Mouse (Mus musculus): ENCODE data around the gene Enox1.

Enox1 gene

GRCm38 (mm10) chr14:77638148-77638547 lies 481.6 kb downstream of the Enox1 start:
- DNase-seq = no peak

GRCm38 (mm10) chr14:77638616-77639015 lies 482.1 kb downstream of the Enox1 start:
- no peak for DNase-seq

- no peak for DNase-seq
Measured at GRCm38 (mm10) chr14:77639586-77639985, 483.0 kb downstream of the Enox1 start.

GRCm38 (mm10) chr14:77642314-77642713 lies 485.8 kb downstream of the Enox1 start:
- DNase-seq = no peak

- DNase-seq = no peak
Measured at GRCm38 (mm10) chr14:77646196-77646595, 489.6 kb downstream of the Enox1 start.

- no peak for DNase-seq
Measured at GRCm38 (mm10) chr14:77647017-77647416, 490.5 kb downstream of the Enox1 start.

GRCm38 (mm10) chr14:77648305-77648704 lies 491.7 kb downstream of the Enox1 start:
- DNase-seq = no peak

- DNase-seq = no peak
Measured at GRCm38 (mm10) chr14:77658739-77659138, 502.2 kb downstream of the Enox1 start.

GRCm38 (mm10) chr14:77662273-77662672 lies 505.7 kb downstream of the Enox1 start:
- no peak for DNase-seq

- DNase-seq = no peak
Measured at GRCm38 (mm10) chr14:77662994-77663393, 506.4 kb downstream of the Enox1 start.

GRCm38 (mm10) chr14:77668096-77668495 lies 511.5 kb downstream of the Enox1 start:
- no peak for DNase-seq

GRCm38 (mm10) chr14:77669494-77669893 lies 512.9 kb downstream of the Enox1 start:
- DNase-seq = no peak

- no peak for DNase-seq
Measured at GRCm38 (mm10) chr14:77670945-77671344, 514.4 kb downstream of the Enox1 start.

- no peak for DNase-seq
Measured at GRCm38 (mm10) chr14:77671961-77672360, 515.4 kb downstream of the Enox1 start.

- DNase-seq = no peak
Measured at GRCm38 (mm10) chr14:77673138-77673537, 516.6 kb downstream of the Enox1 start.

- DNase-seq = no peak
Measured at GRCm38 (mm10) chr14:77677951-77678350, 521.4 kb downstream of the Enox1 start.

- peak; percentile 6 for DNase-seq
Measured at GRCm38 (mm10) chr14:77679877-77680276, 523.3 kb downstream of the Enox1 start.

- no peak for DNase-seq
Measured at GRCm38 (mm10) chr14:77682888-77683555, 526.5 kb downstream of the Enox1 start.

GRCm38 (mm10) chr14:77689816-77690215 lies 533.3 kb downstream of the Enox1 start:
- no peak for DNase-seq

- DNase-seq = no peak
Measured at GRCm38 (mm10) chr14:77705006-77705405, 548.4 kb downstream of the Enox1 start.

GRCm38 (mm10) chr14:77706511-77707246 lies 550.1 kb downstream of the Enox1 start:
- DNase-seq = no peak

- DNase-seq = no peak
Measured at GRCm38 (mm10) chr14:77707279-77707678, 550.7 kb downstream of the Enox1 start.

- DNase-seq = no peak
Measured at GRCm38 (mm10) chr14:77708354-77709150, 552.0 kb downstream of the Enox1 start.

All from kidney, adult 11 months (tissue).